Mouse (Mus musculus): ENCODE results near the gene Cdh13.

DNA sequence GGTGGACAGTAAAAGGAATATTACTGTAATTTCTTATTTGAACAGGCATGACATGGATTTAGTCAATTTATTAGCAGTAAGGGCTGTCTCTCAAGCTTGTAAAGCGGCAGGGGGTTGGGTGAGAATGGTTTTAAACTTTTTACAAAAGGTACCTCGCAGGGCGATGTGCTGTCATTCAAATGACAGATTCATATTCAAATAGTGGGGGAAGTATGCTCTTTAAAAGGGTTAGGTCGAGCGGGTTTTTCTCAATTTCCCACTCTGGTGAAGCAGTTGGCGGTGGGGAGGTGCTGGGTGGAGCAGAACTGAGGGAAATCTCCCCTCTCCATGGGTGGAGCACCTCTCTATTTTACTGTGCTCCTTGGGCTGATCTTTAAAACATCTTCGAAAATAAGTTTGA lies 513.0 kb downstream of the Cdh13 start:
- TF ChIP-seq CTCF (IDR thresholded peaks at IDR 0.05; ENCODE audit: low read depth) (no peak), EP300 (optimal IDR thresholded peaks at IDR 0.05) (no peak)

All from stomach, postnatal 0 days (tissue).